Mouse (Mus musculus): ENCODE data around the gene Chchd3. TPM values are rescaled to one million over a fixed set of nuclear protein-coding genes. Genes with fewer than 3 reads are reported as not detected.

The Chchd3 gene
- total and polyA plus RNA-seq, 3 experiments, result 205 to 243 TPM; not detected in 1

- H3K9me3 ChIP-seq (replicated peaks; ENCODE audit: insufficient read depth, low read length), result no peaks in the 10 kb centered on the region
- H3K27ac ChIP-seq (ENCODE audit: control insufficient read depth, low read depth, low read length), result no peak overlapping the region
- no peak overlapping the region for H3K9ac ChIP-seq (ENCODE audit: control insufficient read depth, low read depth, low read length, poor library complexity, severe bottlenecking)
- peaks cover 8 to 18% of the 10 kb centered on the region in 2 experiments for H3K4me1 ChIP-seq (ENCODE audit: control insufficient read depth in 1 of 2, insufficient read depth in 2 of 2, low read length in 2 of 2)
- TF ChIP-seq USF2 (IDR thresholded peaks at IDR 0.05; ENCODE audit: borderline replicate concordance in 1 of 2, insufficient read depth in 1 of 2, low read depth in 1 of 2, low read length in 2 of 2) (no peak), SMC3 (IDR thresholded peaks at IDR 0.05; ENCODE audit: low read depth, low read length) (no peak), POLR2AphosphoS5 (IDR thresholded peaks at IDR 0.05; ENCODE audit: borderline replicate concordance, low read depth, low read length) (no peak), GATA1 (IDR thresholded peaks at IDR 0.05; ENCODE audit: low read depth, low read length) (no peak), CHD1 (IDR thresholded peaks at IDR 0.05; ENCODE audit: low read depth, low read length) (no peak), TBP (IDR thresholded peaks at IDR 0.05; ENCODE audit: low read depth, low read length) (no peak), RCOR1 (IDR thresholded peaks at IDR 0.05; ENCODE audit: low read depth, low read length) (no peak), CHD2 (IDR thresholded peaks at IDR 0.05; ENCODE audit: low read length) (no peak)
- H3K36me3 ChIP-seq (ENCODE audit: control insufficient read depth in 1 of 2, insufficient read depth in 2 of 2, low read length in 2 of 2), result peaks cover 0 to 16% of the 10 kb centered on the region in 2 experiments; a peak in 3 of 4 replicates
- H3K4me3 ChIP-seq (ENCODE audit: control insufficient read depth in 1 of 2, insufficient read depth in 1 of 2, low read depth in 2 of 2, low read length in 2 of 2), result no peak overlapping the region
- DNase-seq (ENCODE audit: low read depth, low spot score), result peak; percentile 24
- H3K27me3 ChIP-seq (ENCODE audit: control insufficient read depth in 1 of 2, insufficient read depth in 2 of 2, low read length in 2 of 2), result no peaks in the 10 kb centered on the region
- H3K79me2 ChIP-seq (ENCODE audit: control insufficient read depth, insufficient read depth, low read length, poor library complexity), result peaks cover 4% of the 10 kb centered on the region; the same call in 1 of the 2 replicates
Measured at GRCm38 (mm10) chr6:32947225-32947624, 112.8 kb downstream of the Chchd3 start.

GRCm38 (mm10) chr6:32944956-32945355, 115.1 kb downstream of the Chchd3 start:
- no peak for DNase-seq (ENCODE audit: low read depth, low spot score)
- TF ChIP-seq ETS1 (IDR thresholded peaks at IDR 0.05; ENCODE audit: low read depth, low read length) (no peak), MAZ (IDR thresholded peaks at IDR 0.05; ENCODE audit: low read depth, low read length) (no peak), RAD21 (IDR thresholded peaks at IDR 0.05; ENCODE audit: low read depth, low read length) (no peak), SMC3 (IDR thresholded peaks at IDR 0.05; ENCODE audit: low read depth, low read length) (no peak), MYB (IDR thresholded peaks at IDR 0.05; ENCODE audit: low read depth, low read length) (no peak), GABPA (IDR thresholded peaks at IDR 0.05; ENCODE audit: low read depth, low read length) (no peak), HCFC1 (IDR thresholded peaks at IDR 0.05; ENCODE audit: low read depth, low read length) (no peak), CHD2 (IDR thresholded peaks at IDR 0.05; ENCODE audit: low read length) (no peak), BHLHE40 (IDR thresholded peaks at IDR 0.05; ENCODE audit: borderline replicate concordance, low read depth, low read length) (no peak), TAL1 (IDR thresholded peaks at IDR 0.05; ENCODE audit: low read length) (no peak), GATA1 (IDR thresholded peaks at IDR 0.05; ENCODE audit: low read depth, low read length) (no peak), POLR2AphosphoS2 (IDR thresholded peaks at IDR 0.05; ENCODE audit: low read length) (no peak), USF1 (IDR thresholded peaks at IDR 0.05; ENCODE audit: low read depth, low read length) (no peak)
- Histone ChIP-seq H3K27me3 (ENCODE audit: control insufficient read depth in 1 of 2, insufficient read depth in 2 of 2, low read length in 2 of 2) (no peaks in the 10 kb centered on the region), H3K4me3 (ENCODE audit: control insufficient read depth in 1 of 2, insufficient read depth in 1 of 2, low read depth in 2 of 2, low read length in 2 of 2) (no peak overlapping the region), H3K9ac (ENCODE audit: control insufficient read depth, low read depth, low read length, poor library complexity, severe bottlenecking) (no peak overlapping the region), H3K4me1 (ENCODE audit: control insufficient read depth in 1 of 2, insufficient read depth in 2 of 2, low read length in 2 of 2) (peaks cover 14 to 24% of the 10 kb centered on the region in 2 experiments), H3K9me3 (replicated peaks; ENCODE audit: insufficient read depth, low read length) (no peaks in the 10 kb centered on the region), H3K27ac (ENCODE audit: control insufficient read depth, low read depth, low read length) (no peak overlapping the region), H3K36me3 (ENCODE audit: control insufficient read depth in 1 of 2, insufficient read depth in 2 of 2, low read length in 2 of 2) (peaks cover 0 to 23% of the 10 kb centered on the region in 2 experiments; a peak in 3 of 4 replicates), H3K79me2 (ENCODE audit: control insufficient read depth, insufficient read depth, low read length, poor library complexity) (peaks cover 8% of the 10 kb centered on the region; the same call in 1 of the 2 replicates)
